12 mouse cellular contexts compared by ENCODE assay signal in genomic region chr14:24302126-24302525, GRCm38 (mm10). TPM values are rescaled to one million over a fixed set of nuclear protein-coding genes. Genes with fewer than 3 reads are reported as not detected.
"Had no signal": no experiment of that assay in that cellular context is flagged by ENCODE, and none has a peak within 500 bp of the region (broad histone marks: within the 10 kb centered on the region; RNA-seq: fewer than 3 reads in every experiment).

No protein-coding gene starts in this region.

RNA-seq across cellular contexts. Expression of gene E330034G19Rik, which starts 9.1 kb away (rescaled TPM):
- total RNA-seq: common myeloid progenitor, adult 5-6 weeks; forebrain, postnatal 0 days; gastrocnemius, adult 18-20 months; gastrocnemius, adult 2 months; gastrocnemius, adult 8-10 months; gastrocnemius, postnatal 14 days; gastrocnemius, postnatal 25 days; gastrocnemius, postnatal 36 days; granulocyte monocyte progenitor cell, adult 5-6 weeks; heart, adult 18-20 months; heart, adult 2 months; heart, adult 8-10 months had no signal

RNA-seq across cellular contexts. Expression of gene Dlg5, which starts 56.4 kb away (rescaled TPM):
- total RNA-seq: common myeloid progenitor, adult 5-6 weeks; granulocyte monocyte progenitor cell, adult 5-6 weeks had no signal
